Mouse (Mus musculus) limb, embryonic 13.5 days (tissue): ENCODE results near the gene Bbs7. TPM values are rescaled to one million over a fixed set of nuclear protein-coding genes. Genes with fewer than 3 reads are reported as not detected.

Experiments
- ATAC-seq: fragments of 200-750 bp; cut with Nextera tagmentation; 2 replicates; pipeline ENCODE4 v1.8.0; 2017; ENCODE audit warnings: low read depth, moderate number of reproducible peaks, moderate TSS enrichment; ENCODE audit not compliant: low FRiP score
- H3K27ac ChIP-seq: fragments of 300-500 bp; sonication (generic); 2 replicates; pipeline ENCODE4 v1.5.1; 2015; ENCODE audit warnings: inconsistent platforms, mild to moderate bottlenecking, moderate library complexity
- H3K27me3 ChIP-seq: fragments of 300-500 bp; sonication (generic); 2 replicates; pipeline ENCODE4 v1.6.1; 2015; ENCODE audit warnings: mild to moderate bottlenecking, inconsistent platforms
- H3K36me3 ChIP-seq: fragments of 300-500 bp; sonication (generic); 2 replicates; pipeline ENCODE4 v1.6.1; 2015; ENCODE audit warnings: inconsistent platforms, mild to moderate bottlenecking, moderate library complexity
- H3K4me1 ChIP-seq: fragments of 300-500 bp; sonication (generic); 2 replicates; pipeline ENCODE4 v1.6.1; 2015; ENCODE audit warnings: inconsistent platforms
- H3K4me2 ChIP-seq: fragments of 300-500 bp; sonication (generic); replicated peaks from 2 replicates; pipeline ENCODE4 v1.6.1; 2015; ENCODE audit warnings: inconsistent platforms, mild to moderate bottlenecking, moderate library complexity
- H3K4me3 ChIP-seq: fragments of 300-500 bp; sonication (generic); 2 replicates; pipeline ENCODE4 v1.5.1; 2015; ENCODE audit warnings: moderate library complexity, mild to moderate bottlenecking, inconsistent platforms
- H3K9ac ChIP-seq: fragments of 300-500 bp; sonication (generic); 2 replicates; pipeline ENCODE4 v1.6.1; 2015; ENCODE audit warnings: mild to moderate bottlenecking, inconsistent platforms
- H3K9me3 ChIP-seq: fragments of 300-500 bp; sonication (generic); 2 replicates; pipeline ENCODE4 v1.6.1; 2016; ENCODE audit warnings: inconsistent platforms
- WGBS: fragments of 180-500 bp; shearing (Covaris S2); methylation state at CpG from one replicate; pipeline ENCODE4 v1.1.7; 2015; 5-methylcytosine and 5-hydroxymethylcytosine counted together
- polyA plus RNA-seq: library from polyadenylated mRNA; unstranded; fragments of >200 nt; fragmentation: Nextera tagmentation; extraction: Ambion mirVana; gene quantifications from 2 replicates; pipeline ENCODE4 v1.2.1, GENCODE M21; 2015

Gene Bbs7
- polyA plus RNA-seq, 1 experiment from 2014 or later: 19.9 TPM

- H3K4me2 ChIP-seq: no peak overlapping the region
- no peaks in the 10 kb centered on the region for H3K9me3 ChIP-seq
- no peak overlapping the region for H3K9ac ChIP-seq
- H3K4me1 ChIP-seq: no peaks in the 10 kb centered on the region
- H3K27me3 ChIP-seq: no peaks in the 10 kb centered on the region
- ATAC-seq: no peak
- no peak overlapping the region for H3K4me3 ChIP-seq
- H3K27ac ChIP-seq: no peak overlapping the region
- no peaks in the 10 kb centered on the region for H3K36me3 ChIP-seq
- WGBS: 88% methylated on average over 2 of the region's 2 CpGs
These were observed 71.9 kb downstream of the Bbs7 start for GRCm38 (mm10) chr3:36541399-36541798.

GRCm38 (mm10) chr3:36540756-36541155 lies 72.5 kb downstream of the Bbs7 start:
- no peaks in the 10 kb centered on the region for H3K4me1 ChIP-seq
- H3K27ac ChIP-seq: no peak overlapping the region
- ATAC-seq: no peak
- H3K4me2 ChIP-seq: no peak overlapping the region
- H3K4me3 ChIP-seq: no peak overlapping the region
- WGBS: 69% methylated on average over 2 of the region's 2 CpGs
- no peaks in the 10 kb centered on the region for H3K9me3 ChIP-seq
- no peaks in the 10 kb centered on the region for H3K36me3 ChIP-seq
- H3K27me3 ChIP-seq: no peaks in the 10 kb centered on the region
- H3K9ac ChIP-seq: no peak overlapping the region

GRCm38 (mm10) chr3:36537701-36538470 lies 75.4 kb downstream of the Bbs7 start:
- Histone ChIP-seq H3K4me3 (no peak overlapping the region), H3K27me3 (no peaks in the 10 kb centered on the region), H3K36me3 (no peaks in the 10 kb centered on the region), H3K4me1 (peaks cover 5% of the 10 kb centered on the region; the same call in 1 of the 2 replicates), H3K27ac (no peak overlapping the region), H3K4me2 (no peak overlapping the region), H3K9me3 (no peaks in the 10 kb centered on the region), H3K9ac (no peak overlapping the region)
- 85% methylated on average over 4 of the region's 4 CpGs for WGBS
- ATAC-seq: no peak

GRCm38 (mm10) chr3:36536041-36536440 lies 77.2 kb downstream of the Bbs7 start:
- Histone ChIP-seq H3K36me3 (no peaks in the 10 kb centered on the region), H3K27ac (no peak overlapping the region), H3K4me3 (no peak overlapping the region), H3K4me2 (no peak overlapping the region), H3K4me1 (peaks cover 12% of the 10 kb centered on the region; the same call in 1 of the 2 replicates), H3K9ac (no peak overlapping the region), H3K27me3 (peaks cover 8% of the 10 kb centered on the region), H3K9me3 (no peaks in the 10 kb centered on the region)
- WGBS: 90% methylated on average over 12 of the region's 12 CpGs
- no peak for ATAC-seq

- no peak for ATAC-seq
- Histone ChIP-seq H3K27ac (no peak overlapping the region), H3K4me3 (no peak overlapping the region), H3K9ac (no peak overlapping the region), H3K4me1 (peaks cover 12% of the 10 kb centered on the region; the same call in 1 of the 2 replicates), H3K9me3 (no peaks in the 10 kb centered on the region), H3K36me3 (no peaks in the 10 kb centered on the region), H3K27me3 (peaks cover 18% of the 10 kb centered on the region), H3K4me2 (no peak overlapping the region)
- 3% methylated on average over 1 of the region's 1 CpGs for WGBS
These were observed 80.0 kb downstream of the Bbs7 start for GRCm38 (mm10) chr3:36533201-36533672.

- Histone ChIP-seq H3K4me3 (no peak overlapping the region), H3K27ac (no peak overlapping the region), H3K4me2 (peak overlapping the region; percentile 68), H3K9ac (no peak overlapping the region), H3K36me3 (no peaks in the 10 kb centered on the region), H3K9me3 (no peaks in the 10 kb centered on the region), H3K27me3 (peaks cover 18% of the 10 kb centered on the region), H3K4me1 (peaks cover 12% of the 10 kb centered on the region; the same call in 1 of the 2 replicates)
- WGBS: 37% methylated on average over 7 of the region's 7 CpGs
- no peak for ATAC-seq
These were observed 80.5 kb downstream of the Bbs7 start for GRCm38 (mm10) chr3:36532738-36533137.

GRCm38 (mm10) chr3:36531979-36532542 lies 81.2 kb downstream of the Bbs7 start:
- H3K27me3 ChIP-seq: peaks cover 18% of the 10 kb centered on the region
- no peaks in the 10 kb centered on the region for H3K36me3 ChIP-seq
- H3K4me3 ChIP-seq: peak overlapping the region; percentile 38
- peaks cover 12% of the 10 kb centered on the region; the same call in 1 of the 2 replicates for H3K4me1 ChIP-seq
- ATAC-seq: no peak; the same call in 1 of the 2 replicates
- H3K9me3 ChIP-seq: no peaks in the 10 kb centered on the region
- WGBS: 6% methylated on average over 18 of the region's 18 CpGs
- H3K9ac ChIP-seq: peak overlapping the region; percentile 56; the same call in 1 of the 2 replicates
- peak overlapping the region; percentile 68 for H3K4me2 ChIP-seq
- no peak overlapping the region for H3K27ac ChIP-seq

GRCm38 (mm10) chr3:36531242-36531641 lies 82.0 kb downstream of the Bbs7 start:
- H3K36me3 ChIP-seq: no peaks in the 10 kb centered on the region
- no peak overlapping the region for H3K4me3 ChIP-seq
- H3K4me1 ChIP-seq: peaks cover 12% of the 10 kb centered on the region; the same call in 1 of the 2 replicates
- no peak overlapping the region for H3K9ac ChIP-seq
- peaks cover 18% of the 10 kb centered on the region for H3K27me3 ChIP-seq
- H3K27ac ChIP-seq: no peak overlapping the region
- WGBS: 40% methylated on average over 2 of the region's 2 CpGs
- H3K4me2 ChIP-seq: 0 out of 2 replicates have a peak overlapping the region, but pooled peaks have one; percentile 68
- ATAC-seq: no peak
- no peaks in the 10 kb centered on the region for H3K9me3 ChIP-seq

- Histone ChIP-seq H3K4me3 (no peak overlapping the region), H3K9me3 (no peaks in the 10 kb centered on the region), H3K27ac (no peak overlapping the region), H3K36me3 (no peaks in the 10 kb centered on the region), H3K4me2 (no peak overlapping the region), H3K4me1 (peaks cover 12% of the 10 kb centered on the region; the same call in 1 of the 2 replicates), H3K27me3 (peaks cover 18% of the 10 kb centered on the region), H3K9ac (no peak overlapping the region)
- 84% methylated on average over 5 of the region's 5 CpGs for WGBS
- no peak for ATAC-seq
These were observed 82.5 kb downstream of the Bbs7 start for GRCm38 (mm10) chr3:36530781-36531180.

GRCm38 (mm10) chr3:36530345-36530744 lies 82.9 kb downstream of the Bbs7 start:
- H3K4me3 ChIP-seq: no peak overlapping the region
- peaks cover 12% of the 10 kb centered on the region; the same call in 1 of the 2 replicates for H3K4me1 ChIP-seq
- ATAC-seq: no peak
- H3K27me3 ChIP-seq: peaks cover 18% of the 10 kb centered on the region
- 90% methylated on average over 6 of the region's 6 CpGs for WGBS
- no peak overlapping the region for H3K27ac ChIP-seq
- H3K9me3 ChIP-seq: no peaks in the 10 kb centered on the region
- no peak overlapping the region for H3K9ac ChIP-seq
- no peaks in the 10 kb centered on the region for H3K36me3 ChIP-seq
- H3K4me2 ChIP-seq: no peak overlapping the region

- Histone ChIP-seq H3K4me3 (no peak overlapping the region), H3K4me1 (peaks cover 10% of the 10 kb centered on the region; the same call in 1 of the 2 replicates), H3K36me3 (no peaks in the 10 kb centered on the region), H3K9ac (no peak overlapping the region), H3K27ac (no peak overlapping the region), H3K27me3 (peaks cover 43% of the 10 kb centered on the region), H3K4me2 (no peak overlapping the region), H3K9me3 (no peaks in the 10 kb centered on the region)
- 71% methylated on average over 3 of the region's 3 CpGs for whole genome bisulfite sequencing
- ATAC-seq: no peak
These were observed 88.8 kb downstream of the Bbs7 start for GRCm38 (mm10) chr3:36524466-36524865.
